Mouse (Mus musculus): ENCODE measurements around the gene Tex38. TPM values are rescaled to one million over a fixed set of nuclear protein-coding genes. Genes with fewer than 3 reads are reported as not detected.

Tex38 gene
- polyA plus RNA-seq, 1 experiment from 2014 or later, result not detected

- no peak for ATAC-seq (replicated peaks; ENCODE audit: insufficient number of reproducible peaks, low FRiP score, low TSS enrichment, low read depth)
- Histone ChIP-seq H3K4me1 (ENCODE audit: control insufficient read depth, insufficient read depth, low read length) (no peaks in the 10 kb centered on the region), H3K36me3 (replicated peaks; ENCODE audit: control insufficient read depth, insufficient read depth, low read depth, low read length) (no peaks in the 10 kb centered on the region), H3K27ac (replicated peaks; ENCODE audit: low read depth, low read length) (no peak overlapping the region), H3K4me2 (ENCODE audit: low read depth, low read length) (no peak overlapping the region), H3K9me3 (replicated peaks; ENCODE audit: control insufficient read depth, low read length) (no peaks in the 10 kb centered on the region), H3K4me3 (ENCODE audit: low read depth, low read length) (no peak overlapping the region), H3K9ac (replicated peaks; ENCODE audit: low read length) (no peak overlapping the region), H3K27me3 (ENCODE audit: control insufficient read depth, insufficient read depth, low read length) (no peaks in the 10 kb centered on the region)
- 71% methylated on average over 11 of the region's 11 CpGs for WGBS
- DNase-seq (ENCODE audit: low spot score), result no peak
Measured at GRCm38 (mm10) chr4:115767647-115768467, 13.0 kb downstream of the Tex38 start.

- WGBS, result 94% methylated on average over 11 of the region's 11 CpGs
- no peaks in the 10 kb centered on the region for H3K9me3 ChIP-seq (replicated peaks; ENCODE audit: control insufficient read depth, low read length)
- H3K27me3 ChIP-seq (ENCODE audit: control insufficient read depth, insufficient read depth, low read length), result no peaks in the 10 kb centered on the region
- no peaks in the 10 kb centered on the region for H3K36me3 ChIP-seq (replicated peaks; ENCODE audit: control insufficient read depth, insufficient read depth, low read depth, low read length)
- no peak for DNase-seq (ENCODE audit: low spot score)
- H3K4me2 ChIP-seq (ENCODE audit: low read depth, low read length), result no peak overlapping the region
- H3K4me1 ChIP-seq (ENCODE audit: control insufficient read depth, insufficient read depth, low read length), result no peaks in the 10 kb centered on the region
- no peak overlapping the region for H3K4me3 ChIP-seq (ENCODE audit: low read depth, low read length)
- ATAC-seq (replicated peaks; ENCODE audit: insufficient number of reproducible peaks, low FRiP score, low TSS enrichment, low read depth), result no peak
- no peak overlapping the region for H3K9ac ChIP-seq (replicated peaks; ENCODE audit: low read length)
- no peak overlapping the region for H3K27ac ChIP-seq (replicated peaks; ENCODE audit: low read depth, low read length)
Measured at GRCm38 (mm10) chr4:115764581-115764980, 16.2 kb downstream of the Tex38 start.

- no peak overlapping the region for H3K27ac ChIP-seq (replicated peaks; ENCODE audit: low read depth, low read length)
- no peak for ATAC-seq (replicated peaks; ENCODE audit: insufficient number of reproducible peaks, low FRiP score, low TSS enrichment, low read depth)
- no peaks in the 10 kb centered on the region for H3K4me1 ChIP-seq (ENCODE audit: control insufficient read depth, insufficient read depth, low read length)
- no peaks in the 10 kb centered on the region for H3K27me3 ChIP-seq (ENCODE audit: control insufficient read depth, insufficient read depth, low read length)
- H3K9ac ChIP-seq (replicated peaks; ENCODE audit: low read length), result no peak overlapping the region
- no peaks in the 10 kb centered on the region for H3K9me3 ChIP-seq (replicated peaks; ENCODE audit: control insufficient read depth, low read length)
- no peak overlapping the region for H3K4me3 ChIP-seq (ENCODE audit: low read depth, low read length)
- H3K36me3 ChIP-seq (replicated peaks; ENCODE audit: control insufficient read depth, insufficient read depth, low read depth, low read length), result no peaks in the 10 kb centered on the region; the same call in 1 of the 2 replicates
- no peak overlapping the region for H3K4me2 ChIP-seq (ENCODE audit: low read depth, low read length)
- WGBS, result 84% methylated on average over 3 of the region's 3 CpGs
- no peak for DNase-seq (ENCODE audit: low spot score)
Measured at GRCm38 (mm10) chr4:115761206-115761605, 19.6 kb downstream of the Tex38 start.

GRCm38 (mm10) chr4:115754851-115755250 lies 26.0 kb downstream of the Tex38 start:
- H3K9me3 ChIP-seq (replicated peaks; ENCODE audit: control insufficient read depth, low read length), result no peaks in the 10 kb centered on the region
- H3K27me3 ChIP-seq (ENCODE audit: control insufficient read depth, insufficient read depth, low read length), result no peaks in the 10 kb centered on the region
- H3K27ac ChIP-seq (replicated peaks; ENCODE audit: low read depth, low read length), result no peak overlapping the region
- H3K4me3 ChIP-seq (ENCODE audit: low read depth, low read length), result no peak overlapping the region
- no peaks in the 10 kb centered on the region for H3K4me1 ChIP-seq (ENCODE audit: control insufficient read depth, insufficient read depth, low read length)
- peaks cover 3% of the 10 kb centered on the region; the same call in 1 of the 2 replicates for H3K36me3 ChIP-seq (replicated peaks; ENCODE audit: control insufficient read depth, insufficient read depth, low read depth, low read length)
- no peak for ATAC-seq (replicated peaks; ENCODE audit: insufficient number of reproducible peaks, low FRiP score, low TSS enrichment, low read depth)
- 90% methylated on average over 1 of the region's 1 CpGs for WGBS
- DNase-seq (ENCODE audit: low spot score), result no peak
- no peak overlapping the region for H3K9ac ChIP-seq (replicated peaks; ENCODE audit: low read length)
- H3K4me2 ChIP-seq (ENCODE audit: low read depth, low read length), result no peak overlapping the region

- WGBS, result 89% methylated on average over 3 of the region's 3 CpGs
- H3K9me3 ChIP-seq (replicated peaks; ENCODE audit: control insufficient read depth, low read length), result no peaks in the 10 kb centered on the region
- no peak overlapping the region for H3K9ac ChIP-seq (replicated peaks; ENCODE audit: low read length)
- H3K27ac ChIP-seq (replicated peaks; ENCODE audit: low read depth, low read length), result no peak overlapping the region
- DNase-seq (ENCODE audit: low spot score) (no peak), ATAC-seq (replicated peaks; ENCODE audit: insufficient number of reproducible peaks, low FRiP score, low TSS enrichment, low read depth) (no peak)
- peaks cover 3% of the 10 kb centered on the region; the same call in 1 of the 2 replicates for H3K36me3 ChIP-seq (replicated peaks; ENCODE audit: control insufficient read depth, insufficient read depth, low read depth, low read length)
- no peak overlapping the region for H3K4me2 ChIP-seq (ENCODE audit: low read depth, low read length)
- no peak overlapping the region for H3K4me3 ChIP-seq (ENCODE audit: low read depth, low read length)
- H3K4me1 ChIP-seq (ENCODE audit: control insufficient read depth, insufficient read depth, low read length), result no peaks in the 10 kb centered on the region
- no peaks in the 10 kb centered on the region for H3K27me3 ChIP-seq (ENCODE audit: control insufficient read depth, insufficient read depth, low read length)
Measured at GRCm38 (mm10) chr4:115754101-115754500, 26.7 kb downstream of the Tex38 start.

- Histone ChIP-seq H3K4me3 (ENCODE audit: low read depth, low read length) (no peak overlapping the region), H3K4me1 (ENCODE audit: control insufficient read depth, insufficient read depth, low read length) (no peaks in the 10 kb centered on the region), H3K9ac (replicated peaks; ENCODE audit: low read length) (no peak overlapping the region), H3K4me2 (ENCODE audit: low read depth, low read length) (no peak overlapping the region), H3K9me3 (replicated peaks; ENCODE audit: control insufficient read depth, low read length) (no peaks in the 10 kb centered on the region), H3K27ac (replicated peaks; ENCODE audit: low read depth, low read length) (no peak overlapping the region), H3K36me3 (replicated peaks; ENCODE audit: control insufficient read depth, insufficient read depth, low read depth, low read length) (peaks cover 2% of the 10 kb centered on the region; the same call in 1 of the 2 replicates), H3K27me3 (ENCODE audit: control insufficient read depth, insufficient read depth, low read length) (no peaks in the 10 kb centered on the region)
- ATAC-seq (replicated peaks; ENCODE audit: insufficient number of reproducible peaks, low FRiP score, low TSS enrichment, low read depth) (no peak), DNase-seq (ENCODE audit: low spot score) (no peak)
- WGBS, result 92% methylated on average over 1 of the region's 1 CpGs
Measured at GRCm38 (mm10) chr4:115749336-115749735, 31.5 kb downstream of the Tex38 start.

GRCm38 (mm10) chr4:115748181-115748580 lies 32.6 kb downstream of the Tex38 start:
- ATAC-seq (replicated peaks; ENCODE audit: insufficient number of reproducible peaks, low FRiP score, low TSS enrichment, low read depth) (no peak), DNase-seq (ENCODE audit: low spot score) (no peak)
- Histone ChIP-seq H3K4me2 (ENCODE audit: low read depth, low read length) (no peak overlapping the region), H3K4me1 (ENCODE audit: control insufficient read depth, insufficient read depth, low read length) (no peaks in the 10 kb centered on the region), H3K36me3 (replicated peaks; ENCODE audit: control insufficient read depth, insufficient read depth, low read depth, low read length) (no peaks in the 10 kb centered on the region; the same call in 1 of the 2 replicates), H3K9ac (replicated peaks; ENCODE audit: low read length) (no peak overlapping the region), H3K27me3 (ENCODE audit: control insufficient read depth, insufficient read depth, low read length) (no peaks in the 10 kb centered on the region), H3K9me3 (replicated peaks; ENCODE audit: control insufficient read depth, low read length) (no peaks in the 10 kb centered on the region), H3K27ac (replicated peaks; ENCODE audit: low read depth, low read length) (no peak overlapping the region), H3K4me3 (ENCODE audit: low read depth, low read length) (no peak overlapping the region)
- WGBS, result 77% methylated on average over 1 of the region's 1 CpGs

GRCm38 (mm10) chr4:115743096-115743495 lies 37.7 kb downstream of the Tex38 start:
- H3K9ac ChIP-seq (replicated peaks; ENCODE audit: low read length), result no peak overlapping the region
- H3K4me1 ChIP-seq (ENCODE audit: control insufficient read depth, insufficient read depth, low read length), result no peaks in the 10 kb centered on the region
- ATAC-seq (replicated peaks; ENCODE audit: insufficient number of reproducible peaks, low FRiP score, low TSS enrichment, low read depth) (no peak), DNase-seq (ENCODE audit: low spot score) (no peak)
- no peak overlapping the region for H3K4me2 ChIP-seq (ENCODE audit: low read depth, low read length)
- no peaks in the 10 kb centered on the region for H3K36me3 ChIP-seq (replicated peaks; ENCODE audit: control insufficient read depth, insufficient read depth, low read depth, low read length)
- H3K9me3 ChIP-seq (replicated peaks; ENCODE audit: control insufficient read depth, low read length), result no peaks in the 10 kb centered on the region
- WGBS, result 87% methylated on average over 4 of the region's 4 CpGs
- no peaks in the 10 kb centered on the region for H3K27me3 ChIP-seq (ENCODE audit: control insufficient read depth, insufficient read depth, low read length)
- no peak overlapping the region for H3K27ac ChIP-seq (replicated peaks; ENCODE audit: low read depth, low read length)
- H3K4me3 ChIP-seq (ENCODE audit: low read depth, low read length), result no peak overlapping the region

Measured in embryonic facial prominence, embryonic 11.5 days (tissue).